Mouse (Mus musculus): Measurements from ENCODE around the gene Slx4.
"Not testable (repeated sequence)": the region's sequence is repeated elsewhere in the genome, so short reads cannot be mapped to it uniquely, and the experiment has no call there.

The Slx4 gene

DNA sequence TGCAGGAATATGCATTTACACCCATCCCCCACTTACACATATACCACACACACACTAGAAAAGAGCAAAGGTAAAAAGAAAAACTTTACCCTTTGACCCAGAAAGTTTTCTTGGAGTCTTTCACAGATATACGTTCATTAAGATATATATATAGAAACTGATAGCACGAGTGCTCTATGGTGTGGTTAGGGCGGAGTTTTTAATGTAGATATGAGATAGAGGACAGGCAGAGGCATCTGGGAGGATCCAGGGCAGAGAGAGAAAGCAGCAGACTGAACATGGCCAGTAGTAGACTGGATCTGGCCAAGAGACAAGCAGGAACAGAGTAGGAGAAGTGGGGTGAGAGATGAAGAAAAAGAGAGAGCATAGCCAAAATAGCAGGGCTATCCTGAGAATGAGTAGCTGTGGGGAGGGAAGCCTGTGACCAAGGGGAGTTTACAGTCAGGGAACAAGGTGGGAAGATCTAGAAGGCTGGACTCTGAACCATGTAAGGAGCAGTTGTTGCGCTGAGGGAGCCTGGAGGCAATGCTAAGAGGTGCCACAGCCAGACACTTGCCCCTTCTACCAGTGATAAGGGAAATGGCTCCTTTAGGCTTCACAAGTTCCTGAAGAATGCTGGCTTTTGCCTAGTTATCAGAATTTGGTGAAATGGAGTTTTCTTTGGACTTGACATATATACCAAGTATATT lies 9.5 kb upstream of the Slx4 start:
- no peak for DNase-seq (ENCODE audit: low read depth, low spot score)

DNA sequence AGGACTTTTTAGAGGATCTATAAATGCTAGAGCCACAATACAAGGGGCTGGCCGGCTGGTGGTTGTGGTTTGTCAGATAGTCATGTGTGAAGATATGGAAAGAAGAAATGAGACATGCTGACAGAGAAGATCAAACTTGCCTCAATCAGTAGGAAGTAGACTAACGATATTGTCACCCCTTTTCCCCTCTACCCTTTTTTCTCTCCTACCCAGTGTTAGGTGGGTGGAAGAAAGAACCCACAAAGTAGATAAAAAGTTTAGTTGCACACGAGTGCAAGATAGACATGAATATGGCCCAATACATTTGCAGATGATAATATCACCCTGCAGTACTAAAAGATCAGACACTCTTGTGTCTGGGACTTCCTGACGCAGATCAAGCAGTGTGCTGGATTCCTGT lies 15.2 kb downstream of the Slx4 start:
- DNase-seq (ENCODE audit: low read depth, low spot score): no peak

GRCm38 (mm10) chr16:3983146-3983700 lies 20.3 kb downstream of the Slx4 start:
- DNase-seq (ENCODE audit: low read depth, low spot score): no peak

DNA sequence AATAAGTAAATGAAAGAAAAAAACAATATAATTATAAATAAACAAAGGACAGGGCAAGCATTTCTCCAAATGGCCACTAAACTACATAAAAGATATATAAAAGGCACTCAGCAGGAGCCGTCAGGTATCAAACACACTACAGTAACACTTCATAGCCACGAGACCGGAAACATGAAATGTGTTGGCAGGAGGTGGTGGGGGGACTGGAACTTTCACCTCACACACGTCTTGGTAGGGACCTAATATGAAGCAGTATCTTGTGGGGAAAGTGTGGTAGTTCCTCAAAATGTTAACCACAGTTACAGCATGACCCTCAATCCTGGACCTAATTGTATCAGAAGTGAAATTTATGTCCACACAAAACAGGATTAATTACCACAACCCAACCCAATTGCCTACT lies 21.4 kb downstream of the Slx4 start:
- no peak for DNase-seq (ENCODE audit: low read depth, low spot score)

GRCm38 (mm10) chr16:3976712-3977111 lies 26.9 kb downstream of the Slx4 start:
- DNase-seq (ENCODE audit: low read depth, low spot score): no peak

DNA sequence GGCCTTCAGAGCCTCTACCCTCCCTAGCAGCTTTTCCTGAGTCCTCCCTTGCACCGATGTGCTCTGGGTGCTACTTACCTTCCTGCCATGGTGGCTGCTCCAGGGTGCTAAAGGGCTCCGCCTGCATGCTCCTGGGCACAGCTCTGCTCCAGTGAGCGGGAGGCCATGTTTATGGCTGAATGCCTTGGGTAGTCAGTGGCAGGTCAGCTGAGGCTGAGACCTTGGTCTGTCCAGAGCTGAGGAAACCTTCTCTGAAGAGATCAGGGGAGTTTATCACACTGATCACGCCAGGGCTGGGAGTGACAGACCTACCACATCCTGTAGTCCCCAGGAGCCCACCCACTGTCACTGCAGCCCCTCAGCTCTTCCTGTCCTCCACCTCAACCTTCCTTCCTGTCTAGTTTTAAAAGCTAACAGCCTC lies 27.3 kb downstream of the Slx4 start, which contains the start of gene Nlrc3:
Nlrc3 (minus strand) TSS at position 382 of the 421 bp plus-strand sequence.
- DNase-seq (ENCODE audit: low read depth, low spot score): no peak

GRCm38 (mm10) chr16:3975658-3976057 lies 27.9 kb downstream of the Slx4 start:
- DNase-seq (ENCODE audit: low read depth, low spot score): no peak

GRCm38 (mm10) chr16:3974456-3974855 lies 29.1 kb downstream of the Slx4 start:
- DNase-seq (ENCODE audit: low read depth, low spot score): not testable (repeated sequence)

DNA sequence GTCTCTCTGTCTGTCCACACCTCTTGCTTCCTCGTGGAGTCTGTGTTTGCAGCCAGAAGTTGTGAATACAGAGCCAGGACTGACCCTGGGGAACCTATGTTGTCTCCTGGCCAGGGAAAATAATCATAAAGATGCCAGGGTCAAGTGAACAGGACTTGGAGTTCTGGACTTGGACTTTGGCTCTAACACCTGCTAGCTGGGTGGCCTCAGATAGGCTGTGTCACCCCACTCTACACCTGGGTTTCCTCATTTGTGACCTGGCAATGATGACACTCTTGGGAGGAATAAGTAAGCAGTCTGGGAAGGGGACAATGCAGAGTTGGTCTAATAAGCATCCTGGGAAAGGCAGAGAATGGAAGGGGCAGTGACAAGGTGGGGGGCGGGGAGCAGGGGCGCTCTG lies 38.0 kb downstream of the Slx4 start:
- no peak for DNase-seq (ENCODE audit: low read depth, low spot score)

GRCm38 (mm10) chr16:3964990-3965389 lies 38.6 kb downstream of the Slx4 start:
- no peak for DNase-seq (ENCODE audit: low read depth, low spot score)

DNA sequence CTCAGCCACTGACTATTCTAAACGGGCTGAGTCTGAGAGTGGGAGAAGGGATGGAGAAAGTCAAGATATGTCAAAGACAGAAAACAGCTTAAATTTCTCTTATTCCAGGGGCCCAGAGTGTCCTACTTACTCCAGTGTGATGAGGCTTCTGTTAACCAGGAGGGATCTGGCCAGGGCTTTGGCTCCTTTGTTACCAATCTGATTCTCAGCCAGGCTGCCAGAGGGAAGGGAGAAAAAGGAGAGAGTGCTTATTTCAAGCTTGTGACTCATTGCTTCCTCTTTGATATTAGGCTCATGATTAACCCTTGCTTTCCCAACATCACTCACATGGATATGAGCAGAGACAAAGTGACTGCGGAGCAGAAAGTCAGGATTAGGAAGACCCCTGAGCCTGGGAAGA lies 44.3 kb downstream of the Slx4 start:
- DNase-seq (ENCODE audit: low read depth, low spot score): no peak

DNA sequence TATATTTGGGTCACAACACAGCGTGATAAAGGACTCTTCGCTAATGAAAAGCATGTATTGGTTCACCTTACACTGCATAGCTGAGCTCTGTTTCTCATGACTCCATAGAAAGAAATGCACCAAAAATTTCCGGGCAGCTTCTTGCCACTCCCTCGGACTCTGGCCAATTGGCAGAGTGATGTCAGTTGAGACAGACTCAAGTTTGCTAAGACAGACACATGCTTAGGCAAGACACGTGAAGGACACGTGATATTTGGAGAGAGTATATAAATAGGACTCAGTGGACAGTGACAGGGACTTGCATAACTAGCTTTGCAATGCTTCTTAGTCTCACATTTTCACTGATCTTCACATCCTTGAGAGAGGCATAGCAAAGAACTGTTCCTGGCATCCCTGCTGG lies 47.2 kb downstream of the Slx4 start:
- DNase-seq (ENCODE audit: low read depth, low spot score): no peak

GRCm38 (mm10) chr16:3951141-3951540 lies 52.4 kb downstream of the Slx4 start:
- DNase-seq (ENCODE audit: low read depth, low spot score): no peak

DNA sequence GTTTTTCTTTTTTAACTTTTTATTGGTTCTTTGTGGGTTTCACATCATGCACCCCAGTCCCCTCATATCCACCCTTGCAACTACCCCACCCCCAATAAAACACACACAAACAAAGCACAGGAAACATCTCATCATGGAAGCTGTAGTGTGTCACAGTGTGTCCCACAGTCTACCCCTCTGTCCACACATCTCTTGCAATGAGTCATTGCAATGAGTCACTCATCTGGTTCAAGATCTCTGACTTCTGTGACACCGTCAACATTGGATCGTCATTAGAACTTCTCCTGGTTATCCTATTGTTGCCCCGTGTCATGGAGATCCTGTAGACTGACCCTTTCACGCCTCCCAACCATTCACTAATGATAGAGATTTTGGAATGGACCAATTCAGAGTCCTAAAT lies 68.9 kb downstream of the Slx4 start:
- no peak for DNase-seq (ENCODE audit: low read depth, low spot score)

DNA sequence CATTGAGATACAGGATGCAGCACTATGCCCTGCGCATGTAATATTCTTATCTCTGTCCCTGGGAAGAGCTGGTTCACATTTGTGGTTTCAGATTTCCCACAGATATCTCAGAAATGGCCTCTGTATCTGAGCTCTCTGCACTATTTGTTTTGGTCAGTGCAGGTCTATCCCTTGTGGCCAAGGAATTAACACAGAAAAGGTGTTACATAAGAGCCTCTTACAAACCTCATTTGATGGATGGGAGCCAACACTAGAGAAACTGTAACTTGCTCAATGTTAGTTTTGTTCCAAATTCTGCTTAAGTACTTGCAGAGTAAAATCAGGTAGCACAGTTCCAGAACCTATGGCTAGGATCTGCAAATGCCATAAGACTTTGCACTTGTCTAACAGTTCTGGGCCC lies 69.5 kb downstream of the Slx4 start:
- no peak for DNase-seq (ENCODE audit: low read depth, low spot score)

- DNase-seq (ENCODE audit: low read depth, low spot score): no peak
Measured at GRCm38 (mm10) chr16:3933536-3933935, 70.0 kb downstream of the Slx4 start.

GRCm38 (mm10) chr16:3929151-3929550 lies 74.4 kb downstream of the Slx4 start:
- DNase-seq (ENCODE audit: low read depth, low spot score): no peak
